Mouse (Mus musculus) liver, embryonic 14 days (tissue): Measurements from ENCODE around the gene Nlrp9a. TPM values are rescaled to one million over a fixed set of nuclear protein-coding genes. Genes with fewer than 3 reads are reported as not detected.

Source experiments
- polyA plus RNA-seq: library from polyadenylated mRNA; depleted of rRNA; stranded (reverse); fragments of >200 nt; gene quantifications from 2 replicates; pipeline ENCODE4 v1.2.3, GENCODE M21; 2012; rRNA removed

Nlrp9a gene
- not detected in 2 replicates for polyA plus RNA-seq

DNA sequence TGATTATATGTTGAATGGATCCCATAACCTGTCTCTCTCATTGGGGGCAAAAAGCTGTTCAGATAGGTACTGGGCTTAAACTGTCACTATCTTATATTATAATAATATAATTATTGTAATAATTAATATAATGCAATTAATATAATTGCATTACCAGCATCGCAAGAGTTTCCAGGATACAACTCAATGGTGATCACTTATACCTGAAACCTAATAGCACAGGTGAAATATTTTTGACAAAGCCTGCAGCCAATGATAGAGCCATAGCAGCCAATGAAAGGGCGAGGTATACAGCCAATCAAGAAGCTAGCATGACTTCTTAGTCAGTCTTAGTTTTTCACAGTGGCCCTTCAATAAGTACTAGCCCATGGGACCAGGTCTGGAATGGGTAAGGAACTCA lies at the start of gene Nlrp9a:
Nlrp9a (plus strand) TSS at position 301 of the 400 bp plus-strand sequence.

DNA sequence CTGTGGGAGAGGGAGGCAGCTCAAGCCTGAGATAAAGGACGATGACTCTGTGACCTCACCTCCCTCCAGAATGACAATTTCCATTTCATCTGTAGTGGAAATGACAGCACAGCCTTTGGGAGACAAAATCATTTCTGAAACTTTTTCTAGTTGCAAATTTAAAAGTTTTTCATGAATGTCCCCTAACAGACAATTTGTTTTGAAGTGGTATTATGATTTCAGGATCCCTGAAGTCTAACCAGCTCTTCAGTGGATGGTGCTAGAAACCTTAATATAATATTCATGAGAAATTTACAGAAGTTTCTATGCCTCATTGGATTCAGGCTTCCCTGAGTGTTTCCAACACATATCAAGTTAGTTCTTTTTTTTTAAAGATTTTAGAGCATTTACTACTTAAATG lies 83.5 kb downstream of the Nlrp9a start, which contains the start of gene Vmn1r185:
Vmn1r185 (minus strand) TSS at position 101 of the 400 bp plus-strand sequence.

Other genes starting within 250 kb of the Nlrp9a start
- gene Cyp2a4, start 227.9 kb upstream of the Nlrp9a start, polyA plus RNA-seq = 0.05 and 0.08 TPM in 2 replicates
- gene Nlrp9c, start 131.3 kb upstream of the Nlrp9a start, polyA plus RNA-seq = not detected in 2 replicates
- not detected in 2 replicates for gene Nlrp4a, start 99.9 kb upstream of the Nlrp9a start, polyA plus RNA-seq
- not detected in 2 replicates for gene Vmn1r185, start 83.4 kb downstream of the Nlrp9a start, polyA plus RNA-seq
- gene Cyp2b23, start 151.4 kb downstream of the Nlrp9a start, polyA plus RNA-seq = not detected in 2 replicates
- gene Cyp2b19, start 222.1 kb downstream of the Nlrp9a start, polyA plus RNA-seq = not detected in 2 replicates